Mouse (Mus musculus) layer of hippocampus, adult 8-10 months (tissue): ENCODE measurements around the gene Gm48551. TPM values are rescaled to one million over a fixed set of nuclear protein-coding genes. Genes with fewer than 3 reads are reported as not detected.
A peak's percentile ranks its signal among the peaks of the same experiment; 100 is the strongest.

Experiments used
- DNase-seq, 2 experiments: peaks; one replicate each; pipeline ENCODE4 v3.0.0; 2022; ENCODE audit warnings: low spot score in 2 of 2
- total RNA-seq, 4 experiments: library from RNA; stranded (reverse); gene quantifications; 2 replicates each; pipeline ENCODE4 v1.2.4; 2022

The Gm48551 gene
- total RNA-seq, result 1 to 10 TPM; 2.7 to 5.5 (median 4.5) TPM

- DNase-seq, result peak; percentile 98 to 99
Measured at GRCm38 (mm10) chr10:81383802-81384604, at the start of gene Gm48551, which contains the start of gene Dohh. Gm48551 (plus strand) TSS chr10:81384466. Dohh (plus strand) TSS chr10:81384428.

GRCm38 (mm10) chr10:81335393-81336340 is 48.6 kb upstream of the Gm48551 start:
- DNase-seq, result no peak

DNA sequence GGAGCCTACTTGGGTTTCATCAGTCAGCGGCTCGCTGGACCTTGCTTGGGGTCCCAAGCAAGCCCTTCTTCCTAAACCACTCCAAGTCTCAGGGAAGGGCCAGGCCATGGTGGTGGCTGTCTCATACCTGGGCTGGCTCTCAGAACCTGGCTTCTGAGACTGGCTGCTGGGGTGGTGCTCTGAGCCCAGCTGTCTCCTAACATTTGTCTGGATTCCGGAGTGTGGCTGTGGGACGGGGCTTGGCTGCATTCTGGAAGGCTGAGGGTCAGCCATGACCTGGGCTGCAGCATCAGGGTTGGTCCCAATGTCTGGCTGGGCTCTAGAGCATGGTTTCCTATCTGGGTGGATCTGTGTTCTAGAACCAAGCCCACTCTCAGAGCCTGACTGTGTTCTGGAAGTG is 47.7 kb upstream of the Gm48551 start:
- DNase-seq, result no peak

- DNase-seq, result no peak
Measured at GRCm38 (mm10) chr10:81340551-81341332, 43.5 kb upstream of the Gm48551 start.

DNA sequence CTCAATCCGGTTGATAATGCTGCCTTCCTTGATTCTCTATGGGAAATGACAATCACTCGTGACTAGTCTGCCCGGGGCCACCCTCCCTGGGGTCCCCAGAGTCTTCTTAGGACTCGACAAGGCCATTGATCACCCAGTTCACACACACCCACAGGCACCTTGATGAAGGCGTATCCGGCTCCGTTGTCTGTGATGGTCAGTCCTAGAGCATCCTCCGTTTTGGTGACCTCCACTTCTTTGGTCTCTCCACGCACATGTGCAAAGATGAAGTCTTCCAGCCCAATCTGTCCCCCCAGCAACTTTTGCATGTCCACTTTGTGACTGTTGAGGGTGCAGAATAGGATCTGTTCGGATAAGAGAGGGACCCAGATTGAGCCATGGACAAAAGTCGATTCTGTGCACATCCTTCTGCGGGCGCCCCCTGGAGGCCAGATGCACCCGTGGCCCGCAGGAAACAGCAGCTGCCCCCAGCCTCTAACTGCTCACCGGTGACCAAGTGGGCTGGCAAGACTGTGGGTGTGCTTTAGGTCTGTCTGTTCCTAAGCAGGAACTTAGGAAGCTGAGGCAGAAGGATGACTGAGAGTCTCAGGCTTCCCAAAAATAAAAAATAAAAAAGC is 42.8 kb upstream of the Gm48551 start:
- no peak for DNase-seq

DNA sequence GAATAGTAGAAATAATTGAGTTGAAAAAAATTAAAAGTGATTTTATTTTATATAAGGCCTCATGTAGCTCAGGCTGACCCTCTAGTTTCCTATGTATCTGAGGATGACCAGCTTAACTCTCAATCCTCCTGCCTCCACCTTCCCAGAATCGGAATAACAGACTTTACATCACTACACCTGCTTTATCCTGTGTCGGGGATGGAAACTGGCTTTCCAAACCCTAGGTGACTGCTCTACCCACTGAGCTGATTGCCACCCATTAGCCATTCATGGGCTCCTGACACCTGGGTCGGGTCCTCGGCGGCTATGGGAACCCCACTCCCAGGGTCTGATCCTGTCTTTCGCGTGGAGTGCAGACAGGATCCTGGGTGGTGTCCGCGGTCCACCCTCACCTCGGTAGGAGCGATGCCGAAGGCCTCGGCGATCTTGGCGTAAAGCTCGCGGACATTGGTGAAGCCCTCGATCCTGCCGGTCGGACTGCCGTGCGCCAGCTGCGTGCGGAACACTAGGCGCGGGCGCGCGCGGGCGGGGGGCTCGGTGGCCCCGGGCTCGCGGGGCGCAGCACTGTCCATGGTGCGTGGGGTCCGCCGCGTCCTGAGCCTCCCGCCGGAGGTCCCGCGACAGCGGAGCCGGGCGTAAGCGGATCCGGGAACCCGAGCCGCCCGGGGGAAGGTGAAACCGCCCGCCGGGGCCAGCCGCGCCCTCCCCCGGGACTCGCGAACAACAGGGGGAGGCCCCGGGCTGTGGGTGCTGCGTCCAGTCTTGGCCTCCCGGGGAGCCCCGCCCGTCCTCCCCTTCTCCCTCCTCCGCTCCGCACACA is 41.4 kb upstream of the Gm48551 start, which contains the start of gene Gipc3:
TSS of gene Gipc3 (minus strand) at position 581 of the 820 bp plus-strand sequence.
- no peak for DNase-seq

DNA sequence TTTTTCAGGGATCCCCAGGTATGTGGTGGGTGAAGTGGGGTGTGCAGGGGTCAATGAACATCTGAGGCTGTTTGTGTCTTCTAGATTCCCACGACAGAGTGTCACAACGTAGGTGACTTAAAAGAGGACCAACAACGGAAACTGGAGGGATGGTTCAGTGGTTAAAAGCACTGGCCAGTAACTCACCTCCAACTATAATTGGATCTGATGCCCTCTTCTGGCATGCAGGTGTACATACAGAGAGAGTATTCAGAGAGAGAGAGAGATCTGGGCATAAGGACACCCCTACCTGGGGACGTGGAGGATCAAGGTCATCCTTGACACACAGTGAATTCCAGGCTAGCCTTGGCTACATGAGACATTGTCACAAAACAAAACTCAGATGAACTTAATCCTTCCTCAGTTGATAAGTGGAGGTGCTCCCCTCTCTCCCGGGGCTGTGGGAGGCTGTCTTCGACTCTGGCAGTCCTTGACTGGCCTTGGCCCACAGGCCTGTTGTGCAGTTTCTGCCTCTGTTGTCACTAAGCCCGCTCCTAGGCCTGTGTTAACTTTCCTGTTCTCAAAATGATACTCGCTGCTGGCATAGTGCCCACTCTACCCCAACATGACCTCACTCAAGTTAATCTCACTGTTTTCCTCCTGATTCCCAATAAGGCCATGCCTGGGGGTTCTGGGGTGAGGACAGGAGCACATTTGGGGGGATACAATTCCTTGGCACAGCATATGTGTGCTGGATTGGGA is 39.7 kb upstream of the Gm48551 start:
- no peak for DNase-seq

DNA sequence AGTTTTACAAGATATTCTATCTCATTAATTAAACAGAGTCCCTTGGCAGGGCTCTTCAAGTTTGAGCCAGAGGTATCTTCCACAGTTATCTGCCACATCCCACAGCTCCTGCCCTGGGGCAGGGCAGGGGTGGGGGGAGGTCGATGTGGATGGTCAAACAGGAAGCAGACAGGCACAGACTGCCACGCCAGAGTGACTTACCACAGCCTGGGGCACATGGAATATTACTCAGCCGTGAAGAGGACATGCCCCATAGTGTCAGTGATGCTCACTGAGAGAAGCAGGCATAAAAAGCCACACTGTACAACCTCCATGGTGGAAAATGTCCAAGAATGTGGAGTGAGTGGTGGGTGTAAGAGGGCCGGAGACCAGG is 39.1 kb upstream of the Gm48551 start:
- DNase-seq, result no peak

DNA sequence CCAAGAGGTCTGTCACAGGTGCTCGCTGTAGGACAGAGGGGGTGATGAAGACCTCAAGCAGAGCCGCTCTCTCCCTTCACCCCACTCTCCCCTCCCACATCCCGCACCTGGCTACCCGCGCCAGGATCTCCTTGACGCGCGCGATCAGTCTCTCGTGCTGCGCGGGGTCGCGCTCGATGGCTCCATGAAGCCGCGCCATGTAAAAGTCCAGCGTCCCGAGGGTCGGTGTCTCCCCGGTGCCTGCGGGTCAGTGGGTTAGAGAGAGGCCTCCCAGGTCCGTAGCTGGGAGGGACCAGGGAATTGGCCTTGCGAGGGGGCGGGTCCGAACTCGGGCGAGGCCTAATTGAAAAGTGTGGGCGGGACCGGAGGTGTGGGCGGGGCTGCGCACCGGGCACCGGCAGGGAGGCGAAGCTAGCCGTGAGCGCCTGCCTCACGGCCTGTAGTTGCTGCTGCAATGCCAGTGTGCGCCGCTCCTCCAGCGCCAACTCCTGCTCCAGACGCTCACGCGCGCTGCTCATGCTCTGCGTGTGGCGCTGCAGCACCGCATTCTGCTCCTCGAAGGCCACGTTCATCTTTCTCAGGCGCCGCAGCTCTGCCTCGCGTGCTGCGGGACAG is 37.7 kb upstream of the Gm48551 start:
- no peak for DNase-seq

DNA sequence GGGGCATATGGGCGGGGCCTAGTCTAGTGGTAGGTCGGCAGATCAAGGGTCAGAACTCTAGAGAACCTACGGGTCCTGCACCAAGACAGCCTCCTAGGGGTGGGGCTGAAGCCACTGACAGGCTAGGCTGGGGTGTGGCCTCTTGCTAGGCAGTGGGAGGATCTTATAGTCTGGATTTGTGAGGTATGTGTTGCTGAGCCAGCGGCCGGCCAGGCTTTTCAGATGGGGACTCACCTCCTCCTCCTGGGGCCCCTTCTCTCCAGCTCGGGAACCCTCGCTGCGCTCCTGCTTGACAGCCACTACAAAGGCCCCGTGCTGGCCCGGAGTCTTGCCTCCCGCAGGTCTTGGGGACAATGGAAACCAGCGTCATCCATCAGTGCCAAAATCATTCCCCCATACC is 35.1 kb upstream of the Gm48551 start:
- DNase-seq, result no peak

GRCm38 (mm10) chr10:81349961-81350350 is 34.3 kb upstream of the Gm48551 start:
- DNase-seq, result no peak

GRCm38 (mm10) chr10:81350351-81351063 is 33.8 kb upstream of the Gm48551 start, which contains the start of gene Hmg20b:
Hmg20b (minus strand) TSS chr10:81350480.
- DNase-seq, result peak; percentile 99

DNA sequence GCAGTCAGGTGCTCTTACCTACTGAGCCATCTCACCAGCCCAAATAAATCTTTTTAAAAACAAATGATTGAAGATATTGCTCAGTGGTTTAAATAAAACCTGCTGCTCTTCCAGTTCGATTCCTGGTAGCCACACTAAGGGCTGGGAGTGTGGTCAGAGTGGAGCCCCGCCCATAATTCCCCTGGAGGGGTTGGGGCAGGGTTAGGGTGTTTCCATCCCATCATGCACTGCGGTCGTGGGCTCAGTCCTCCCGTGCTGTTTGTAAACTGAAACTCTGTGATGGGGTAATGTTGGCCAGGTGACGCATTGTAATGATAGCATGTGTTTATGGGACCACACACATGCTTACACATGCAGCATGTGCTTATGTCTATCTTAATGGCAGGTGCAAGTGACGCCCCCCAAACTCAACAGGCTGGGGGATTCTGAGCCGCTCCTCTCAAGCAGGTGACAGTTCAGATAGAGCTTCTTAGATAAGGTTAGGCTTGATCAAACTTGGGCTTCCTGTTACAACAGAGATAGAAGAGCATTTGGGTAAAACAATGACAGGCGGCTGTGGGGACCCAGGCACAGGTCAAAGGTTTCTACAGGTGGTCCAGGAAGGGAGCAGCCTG is 32.5 kb upstream of the Gm48551 start:
- DNase-seq, result no peak

DNA sequence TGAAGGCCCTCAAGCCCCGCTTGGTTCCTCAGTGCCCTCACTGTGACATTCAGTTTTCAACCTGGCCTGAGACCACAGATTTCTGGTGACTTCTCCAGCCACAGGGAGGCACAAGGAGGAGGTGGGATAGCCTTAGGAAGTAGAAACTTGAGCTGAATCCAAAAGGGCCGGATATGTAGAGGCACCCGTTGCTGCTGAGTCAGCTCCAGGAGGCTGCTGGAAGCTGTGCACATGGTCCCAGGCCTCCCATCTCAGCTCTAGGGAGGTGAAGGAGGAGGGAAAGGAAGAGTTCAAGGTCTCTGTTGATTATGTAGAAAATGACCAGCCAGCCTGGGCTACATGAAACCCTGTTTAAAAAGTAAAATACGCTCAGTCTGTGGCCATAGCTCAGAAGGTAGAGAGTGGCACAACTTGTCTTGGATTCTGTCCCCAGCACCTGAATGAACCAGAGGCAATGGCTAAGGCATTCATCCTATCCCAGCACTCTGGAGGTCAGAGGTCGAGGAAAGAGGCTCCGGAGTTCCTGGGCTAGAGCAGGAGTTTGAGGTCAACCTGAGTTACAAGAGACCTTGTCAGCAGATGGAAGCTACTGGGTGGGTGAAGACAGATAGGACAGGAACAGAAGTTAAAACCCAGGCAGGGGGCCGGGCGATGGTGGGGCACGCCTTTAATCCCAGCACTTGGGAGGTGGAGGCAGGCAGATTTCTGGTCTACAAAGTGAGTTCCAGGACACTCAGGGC is 29.4 kb upstream of the Gm48551 start:
- no peak for DNase-seq

- DNase-seq, result no peak
Measured at GRCm38 (mm10) chr10:81355533-81355932, 28.7 kb upstream of the Gm48551 start.

GRCm38 (mm10) chr10:81356352-81356990 is 27.8 kb upstream of the Gm48551 start:
- no peak for DNase-seq
